Comparison of ENCODE assay signal across 7 mouse cellular contexts in genomic region chr11:95837059-95837458, GRCm38 (mm10). TPM values are rescaled to one million over a fixed set of nuclear protein-coding genes. Genes with fewer than 3 reads are reported as not detected.
DNase-seq lines count a peak whose midpoint lies in the region; ATAC-seq and TF ChIP-seq lines count a peak whose summit lies in the region.

TSS of gene Gngt2 (plus strand) at chr11:95837216.

- H3K4me1 ChIP-seq in spleen, adult 2 months (ENCODE audit: control insufficient read depth, insufficient read depth, insufficient read length): peaks cover 55% of the 10 kb centered on the region; the same call in 1 of the 2 replicates
- peaks cover 24% of the 10 kb centered on the region for H3K4me1 ChIP-seq in kidney, postnatal 0 days (replicated peaks; ENCODE audit: insufficient read depth, low read length)

- H3K27ac ChIP-seq in spleen, adult 2 months (ENCODE audit: insufficient read depth, low read length): peak within 1 kb of the TSS; percentile 71
- peak within 1 kb of the TSS; percentile 47; the same call in 1 of the 2 replicates for H3K27ac ChIP-seq in kidney, postnatal 0 days

- WGBS in spleen, adult 2 months: 85% methylated on average over 10 of the region's 10 CpGs
- 48% methylated on average over 10 of the region's 10 CpGs for WGBS in kidney, postnatal 0 days

- 0 out of 2 replicates have a peak, but pooled peaks have one; percentile 15 for ATAC-seq in kidney, postnatal 0 days (replicated peaks; ENCODE audit: low FRiP score, low read depth)

- H3K36me3 ChIP-seq in spleen, adult 2 months (ENCODE audit: control insufficient read depth, insufficient read depth, low read length): peaks cover 17% of the 10 kb centered on the region
- H3K36me3 ChIP-seq in kidney, postnatal 0 days (ENCODE audit: insufficient read depth, low read length): no peaks in the 10 kb centered on the region

- no peak for TF ChIP-seq POLR2A in spleen, adult 2 months (IDR thresholded peaks at IDR 0.05; ENCODE audit: low read depth, low read length)

- H3K27me3 ChIP-seq in spleen, adult 2 months (ENCODE audit: control insufficient read depth, insufficient read depth, low read length): no peaks in the 10 kb centered on the region
- peaks cover 25% of the 10 kb centered on the region for H3K27me3 ChIP-seq in kidney, postnatal 0 days (ENCODE audit: insufficient read depth, low read length)

- H3K4me3 ChIP-seq in spleen, adult 2 months (ENCODE audit: extremely low read depth, insufficient read depth, insufficient read length): no peak within 1 kb of the TSS
- H3K4me3 ChIP-seq in kidney, postnatal 0 days (replicated peaks; ENCODE audit: low read depth, low read length): no peak within 1 kb of the TSS

- no peak for TF ChIP-seq CTCF in spleen, adult 2 months (IDR thresholded peaks at IDR 0.05; ENCODE audit: extremely low read depth, insufficient read depth, insufficient read length, insufficient replicate concordance)
- no peak for TF ChIP-seq CTCF in kidney, postnatal 0 days (IDR thresholded peaks at IDR 0.05; ENCODE audit: low read depth)

- H3K9ac ChIP-seq in kidney, postnatal 0 days (ENCODE audit: low read depth, low read length): no peak within 1 kb of the TSS

- H3K9me3 ChIP-seq in kidney, postnatal 0 days (replicated peaks; ENCODE audit: low read length): no peaks in the 10 kb centered on the region

- no peak within 1 kb of the TSS for H3K4me2 ChIP-seq in kidney, postnatal 0 days (ENCODE audit: low read length)

- no peak for DNase-seq in spleen, adult 2 months (ENCODE audit: low read depth in 1 of 2, low spot score in 2 of 2)
- no peak for DNase-seq in spleen, adult 12 weeks (ENCODE audit: low spot score)
- peak; percentile 73 for DNase-seq in brain, adult 2 months (ENCODE audit: low read depth, low spot score)
- DNase-seq in heart, adult 8-10 months (ENCODE audit: low spot score): peak; percentile 83
- DNase-seq in kidney, postnatal 0 days (ENCODE audit: low spot score): peak; percentile 82
- DNase-seq in lung, postnatal 4 days: peak; percentile 90 to 94
- DNase-seq in embryo, embryonic 9.5 days (ENCODE audit: extremely low spot score): no peak

RNA-seq across cellular contexts. Expression of gene Gngt2, which starts in this region (rescaled TPM):
- polyA plus RNA-seq in spleen, adult 2 months (2012; rRNA removed): 28.3 and 30.4 TPM in 2 replicates
- total RNA-seq in heart, adult 8-10 months (2022): 10 to 100 TPM; 11.6 to 19.0 (median 15.7) TPM
- polyA plus RNA-seq in kidney, postnatal 0 days (2015; fragmentation: Nextera tagmentation; extraction: Ambion mirVana): 32.6 and 32.9 TPM in 2 replicates

Comparison
In these comparisons a context has a peak if more than half of its experiments do, and no peak if none do; other contexts are left out.
1. DNase-seq: peak in brain, adult 2 months (single experiment), heart, adult 8-10 months (single experiment), kidney, postnatal 0 days (single experiment) and lung, postnatal 4 days (2 of 2); none in spleen, adult 2 months (0 of 2), spleen, adult 12 weeks (single experiment) and embryo, embryonic 9.5 days (single experiment).